Mouse (Mus musculus): ENCODE results near the gene Ppbp.
"Not testable (repeated sequence)": the region's sequence is repeated elsewhere in the genome, so short reads cannot be mapped to it uniquely, and the experiment has no call there.

The Ppbp gene

GRCm38 (mm10) chr5:90788114-90788513 is 19.8 kb downstream of the Ppbp start:
- no peak for DNase-seq

- no peak for DNase-seq
Measured at GRCm38 (mm10) chr5:90789306-90790073, 21.2 kb downstream of the Ppbp start.

GRCm38 (mm10) chr5:90790074-90790502 is 21.8 kb downstream of the Ppbp start:
- no peak for DNase-seq

GRCm38 (mm10) chr5:90794195-90794625 is 25.9 kb downstream of the Ppbp start, which contains the start of gene Cxcl15:
TSS of gene Cxcl15 (plus strand) at chr5:90794534.
- DNase-seq, result no peak

- not testable (repeated sequence) for DNase-seq
Measured at GRCm38 (mm10) chr5:90795392-90795791, 27.1 kb downstream of the Ppbp start.

GRCm38 (mm10) chr5:90804574-90804973 is 36.3 kb downstream of the Ppbp start:
- DNase-seq, result no peak

GRCm38 (mm10) chr5:90806050-90806449 is 37.7 kb downstream of the Ppbp start:
- DNase-seq, result no peak

GRCm38 (mm10) chr5:90807176-90807950 is 39.0 kb downstream of the Ppbp start:
- DNase-seq, result no peak

Data from cerebellum, adult 11-12 months (tissue).